Mouse (Mus musculus) lung, postnatal 0 days (tissue): ENCODE data around the gene Fyco1.

Source experiments
- CTCF ChIP-seq: IDR thresholded peaks from 2 replicates; pipeline ENCODE4 v1.5.1; 2016; ENCODE audit warnings: antibody characterized with exemption, mild to moderate bottlenecking
- EP300 ChIP-seq: IDR thresholded peaks from 2 replicates; pipeline ENCODE4 v1.6.1; 2016; ENCODE audit warnings: antibody characterized with exemption, mild to moderate bottlenecking, control low read depth

- TF ChIP-seq CTCF = no peak
- no peak; the same call in 1 of the 2 replicates for TF ChIP-seq EP300
Measured at GRCm38 (mm10) chr9:123851713-123852448, at the start of gene Fyco1.
